In genomic region chr6:24516197-24516596, GRCm38 (mm10) we compare ENCODE assay signal across 10 mouse cellular contexts. TPM values are rescaled to one million over a fixed set of nuclear protein-coding genes. Genes with fewer than 3 reads are reported as not detected.
DNase-seq lines count a peak whose midpoint lies in the region; ATAC-seq lines count a peak whose summit lies in the region.
"Had no signal": no experiment of that assay in that cellular context is flagged by ENCODE, and none has a peak within 500 bp of the region (broad histone marks: within the 10 kb centered on the region; RNA-seq: fewer than 3 reads in every experiment).

No protein-coding gene starts in this region.

- H3K36me3 ChIP-seq in kidney, embryonic 14.5 days (ENCODE audit: control insufficient read depth, insufficient read depth, low read length), result peaks cover 27% of the 10 kb centered on the region

- no peak overlapping the region for H3K4me2 ChIP-seq in kidney, embryonic 14.5 days (replicated peaks; ENCODE audit: low read depth, low read length)
- H3K4me2 ChIP-seq: heart, embryonic 13.5 days had no signal

- H3K27me3 ChIP-seq in kidney, embryonic 14.5 days (ENCODE audit: control insufficient read depth, insufficient read depth, low read length), result no peaks in the 10 kb centered on the region
- H3K27me3 ChIP-seq: heart, embryonic 13.5 days; megakaryocyte, embryonic 14.5 days had no signal

- DNase-seq in kidney, adult 8-10 months, result no peak
- DNase-seq in brain, adult 2 months (ENCODE audit: low read depth, low spot score), result peak; percentile 67
- peak; percentile 69 for DNase-seq in lung, postnatal 36 days
- DNase-seq in c-Kit-positive CD71-positive TER-119-positive erythroid progenitor cells, embryonic 14.5 days (ENCODE audit: low spot score), result no peak
- no peak for DNase-seq in right cerebral cortex, postnatal 25 days
- DNase-seq in urinary bladder, postnatal 36 days (ENCODE audit: low spot score in 2 of 2), result no peak

- 44% methylated on average over 2 of the region's 2 CpGs for WGBS in kidney, embryonic 14.5 days

- H3K9ac ChIP-seq in kidney, embryonic 14.5 days (ENCODE audit: low read depth, low read length), result no peak overlapping the region
- H3K9ac ChIP-seq: heart, embryonic 13.5 days had no signal

- no peak overlapping the region for H3K4me3 ChIP-seq in kidney, embryonic 14.5 days (ENCODE audit: low read length)
- H3K4me3 ChIP-seq: heart, embryonic 13.5 days; megakaryocyte, embryonic 14.5 days had no signal

- H3K9me3 ChIP-seq in kidney, embryonic 14.5 days (ENCODE audit: control insufficient read depth, low read length), result no peaks in the 10 kb centered on the region
- H3K9me3 ChIP-seq: heart, embryonic 13.5 days; megakaryocyte, embryonic 14.5 days had no signal

- H3K4me1 ChIP-seq in kidney, embryonic 14.5 days (ENCODE audit: control insufficient read depth, insufficient read depth, low read length), result no peaks in the 10 kb centered on the region

- ATAC-seq in kidney, embryonic 14.5 days (ENCODE audit: low FRiP score, low TSS enrichment), result peak; percentile 61; the same call in 1 of the 2 replicates
- peak; percentile 79 for ATAC-seq in CD4-positive, CD25-positive, alpha-beta regulatory T cell, adult 4 months

- H3K27ac ChIP-seq in kidney, embryonic 14.5 days (ENCODE audit: low read depth, low read length), result no peak overlapping the region
- H3K27ac ChIP-seq: heart, embryonic 13.5 days had no signal

RNA-seq across cellular contexts. Expression of gene Iqub, which starts 1.3 kb away (rescaled TPM):
- polyA plus RNA-seq in kidney, embryonic 14.5 days (2014; fragmentation: Nextera tagmentation; extraction: Ambion mirVana), result 0.07 TPM in 1 of 2 replicates, not detected in the other
- polyA plus RNA-seq in CD4-positive, CD25-positive, alpha-beta regulatory T cell, adult 4 months (2017; shearing (Covaris generic)), result not detected

RNA-seq across cellular contexts. Expression of gene Ndufa5, which starts 11.6 kb away (rescaled TPM):
- 337 and 510 TPM in 2 replicates for polyA plus RNA-seq in kidney, embryonic 14.5 days (2014; fragmentation: Nextera tagmentation; extraction: Ambion mirVana)
- 100 to 1,000 TPM; 157 to 216 TPM for polyA plus RNA-seq in CD4-positive, CD25-positive, alpha-beta regulatory T cell, adult 4 months (2017; shearing (Covaris generic))

RNA-seq across cellular contexts. Expression of gene Asb15, which starts 11.7 kb away (rescaled TPM):
- 0.17 and 0.23 TPM in 2 replicates for polyA plus RNA-seq in kidney, embryonic 14.5 days (2014; fragmentation: Nextera tagmentation; extraction: Ambion mirVana)
- not detected for polyA plus RNA-seq in CD4-positive, CD25-positive, alpha-beta regulatory T cell, adult 4 months (2017; shearing (Covaris generic))

Comparison
In these comparisons a context has a peak if more than half of its experiments do, and no peak if none do; other contexts are left out.
1. DNase-seq: peak in brain, adult 2 months (single experiment) and lung, postnatal 36 days (single experiment); none in kidney, adult 8-10 months (0 of 2), c-Kit-positive CD71-positive TER-119-positive erythroid progenitor cells, embryonic 14.5 days (single experiment), right cerebral cortex, postnatal 25 days (single experiment) and urinary bladder, postnatal 36 days (0 of 2).